Mouse (Mus musculus): ENCODE data around the gene Rgs21. TPM values are rescaled to one million over a fixed set of nuclear protein-coding genes. Genes with fewer than 3 reads are reported as not detected.

Rgs21 gene
- polyA plus RNA-seq (2012; rRNA removed), result not detected in 2 replicates

GRCm38 (mm10) chr1:144567567-144567966, at the start of gene Rgs21:
TSS of gene Rgs21 (minus strand) at chr1:144567667.

Other genes starting within 250 kb of the Rgs21 start
- gene Rgs18, start 207.8 kb upstream of the Rgs21 start, polyA plus RNA-seq (2012; rRNA removed), result not detected in 2 replicates